Comparison of ENCODE assay signal across 8 mouse cellular contexts in genomic region chr8:12162921-12163705, GRCm38 (mm10).
DNase-seq lines count a peak whose midpoint lies in the region; ATAC-seq lines count a peak whose summit lies in the region.

No protein-coding gene starts in this region.

- H3K4me1 ChIP-seq in hindbrain, embryonic 10.5 days (replicated peaks), result peaks cover 46% of the 10 kb centered on the region
- H3K4me1 ChIP-seq in limb, embryonic 11.5 days (ENCODE audit: control insufficient read depth, insufficient read depth, low read length), result 0 out of 2 replicates have a peak, but pooled peaks cover 7% of the 10 kb centered on the region

- H3K27ac ChIP-seq in hindbrain, embryonic 10.5 days, result peak overlapping the region; percentile 17; the same call in 1 of the 2 replicates
- H3K27ac ChIP-seq in limb, embryonic 11.5 days (replicated peaks; ENCODE audit: low read depth, low read length), result no peak overlapping the region

- no peak overlapping the region for H3K9ac ChIP-seq in limb, embryonic 11.5 days (ENCODE audit: low read length)

- H3K36me3 ChIP-seq in hindbrain, embryonic 10.5 days, result no peaks in the 10 kb centered on the region
- H3K36me3 ChIP-seq in limb, embryonic 11.5 days (ENCODE audit: control insufficient read depth, insufficient read depth, low read length), result no peaks in the 10 kb centered on the region

- peak; percentile 13 to 17 for DNase-seq in frontal cortex, postnatal 36 days (ENCODE audit: low spot score in 2 of 2)
- DNase-seq in frontal cortex, postnatal 25 days (ENCODE audit: low spot score in 2 of 2), result no peak
- peak; percentile 31 for DNase-seq in brain, adult 2 months (ENCODE audit: low read depth, low spot score)
- peak; percentile 17 for DNase-seq in hindbrain, embryonic 10.5 days (ENCODE audit: low spot score)
- peak; percentile 26 for DNase-seq in limb, embryonic 11.5 days (ENCODE audit: low spot score)
- DNase-seq in thymus, postnatal 0 days (ENCODE audit: low spot score), result no peak
- no peak for DNase-seq in c-Kit-positive CD71-positive TER-119-positive erythroid progenitor cells, embryonic 14.5 days (ENCODE audit: low spot score)
- no peak for DNase-seq in cerebellum, adult 8-10 months

- peak overlapping the region; percentile 36 for H3K4me3 ChIP-seq in hindbrain, embryonic 10.5 days
- no peak overlapping the region for H3K4me3 ChIP-seq in limb, embryonic 11.5 days (ENCODE audit: low read depth, low read length)

- WGBS in hindbrain, embryonic 10.5 days, result 20% methylated on average over 22 of the region's 22 CpGs
- WGBS in limb, embryonic 11.5 days, result 24% methylated on average over 22 of the region's 22 CpGs

- peaks cover 49% of the 10 kb centered on the region for H3K27me3 ChIP-seq in hindbrain, embryonic 10.5 days (ENCODE audit: insufficient read depth, poor library complexity, severe bottlenecking)
- 0 out of 2 replicates have a peak, but pooled peaks cover 4% of the 10 kb centered on the region for H3K27me3 ChIP-seq in limb, embryonic 11.5 days (ENCODE audit: control insufficient read depth, insufficient read depth, low read length)

- no peaks in the 10 kb centered on the region for H3K9me3 ChIP-seq in hindbrain, embryonic 10.5 days
- no peaks in the 10 kb centered on the region for H3K9me3 ChIP-seq in limb, embryonic 11.5 days (ENCODE audit: control insufficient read depth, low read length)

- no peak overlapping the region for H3K4me2 ChIP-seq in limb, embryonic 11.5 days (ENCODE audit: low read depth, severe bottlenecking)

- no peak for ATAC-seq in limb, embryonic 11.5 days (ENCODE audit: insufficient number of reproducible peaks, low FRiP score, low TSS enrichment, low read depth)

Comparison
In these comparisons a context has a peak if more than half of its experiments do, and no peak if none do; other contexts are left out.
1. DNase-seq: peak in frontal cortex, postnatal 36 days (2 of 2), brain, adult 2 months (single experiment), hindbrain, embryonic 10.5 days (single experiment) and limb, embryonic 11.5 days (single experiment); none in frontal cortex, postnatal 25 days (0 of 2), thymus, postnatal 0 days (single experiment), c-Kit-positive CD71-positive TER-119-positive erythroid progenitor cells, embryonic 14.5 days (single experiment) and cerebellum, adult 8-10 months (single experiment).